Mouse (Mus musculus): ENCODE measurements around the gene Ocln.

The Ocln gene

GRCm38 (mm10) chr13:100552369-100553041 lies at the start of gene Ocln:
TSS of gene Ocln (minus strand) at chr13:100552718.
- peak; percentile 62 for DNase-seq (ENCODE audit: low spot score)

GRCm38 (mm10) chr13:100601034-100601433 lies 48.5 kb upstream of the Ocln start:
- no peak for DNase-seq (ENCODE audit: low spot score)

- DNase-seq (ENCODE audit: low spot score), result no peak
Observed at GRCm38 (mm10) chr13:100600317-100600716, 47.8 kb upstream of the Ocln start.

GRCm38 (mm10) chr13:100597284-100597683 lies 44.8 kb upstream of the Ocln start:
- no peak for DNase-seq (ENCODE audit: low spot score)

- DNase-seq (ENCODE audit: low spot score), result no peak
Observed at GRCm38 (mm10) chr13:100595552-100595885, 43.0 kb upstream of the Ocln start.

GRCm38 (mm10) chr13:100594838-100595551 lies 42.5 kb upstream of the Ocln start:
- DNase-seq (ENCODE audit: low spot score), result no peak

- peak; percentile 44 for DNase-seq (ENCODE audit: low spot score)
Observed at GRCm38 (mm10) chr13:100594041-100594792, 41.7 kb upstream of the Ocln start.

GRCm38 (mm10) chr13:100588646-100589045 lies 36.1 kb upstream of the Ocln start:
- no peak for DNase-seq (ENCODE audit: low spot score)

GRCm38 (mm10) chr13:100582144-100582543 lies 29.6 kb upstream of the Ocln start:
- DNase-seq (ENCODE audit: low spot score), result no peak

GRCm38 (mm10) chr13:100581701-100582100 lies 29.2 kb upstream of the Ocln start:
- DNase-seq (ENCODE audit: low spot score), result no peak

- DNase-seq (ENCODE audit: low spot score), result no peak
Observed at GRCm38 (mm10) chr13:100579951-100580350, 27.4 kb upstream of the Ocln start.

- DNase-seq (ENCODE audit: low spot score), result no peak
Observed at GRCm38 (mm10) chr13:100579220-100579619, 26.7 kb upstream of the Ocln start.

GRCm38 (mm10) chr13:100575950-100576349 lies 23.4 kb upstream of the Ocln start:
- DNase-seq (ENCODE audit: low spot score), result no peak

- DNase-seq (ENCODE audit: low spot score), result no peak
Observed at GRCm38 (mm10) chr13:100570713-100571112, 18.2 kb upstream of the Ocln start.

GRCm38 (mm10) chr13:100568359-100568758 lies 15.8 kb upstream of the Ocln start:
- no peak for DNase-seq (ENCODE audit: low spot score)

GRCm38 (mm10) chr13:100559449-100559848 lies 6.9 kb upstream of the Ocln start:
- no peak for DNase-seq (ENCODE audit: low spot score)

- DNase-seq (ENCODE audit: low spot score), result no peak
Observed at GRCm38 (mm10) chr13:100557011-100557410, 4.5 kb upstream of the Ocln start.

- DNase-seq (ENCODE audit: low spot score), result peak; percentile 35
Observed at GRCm38 (mm10) chr13:100553042-100553437, 522 bp upstream of the Ocln start.

GRCm38 (mm10) chr13:100552009-100552368 lies 529 bp downstream of the Ocln start:
- DNase-seq (ENCODE audit: low spot score), result no peak

GRCm38 (mm10) chr13:100551371-100552008 lies 1.0 kb downstream of the Ocln start:
- DNase-seq (ENCODE audit: low spot score), result peak; percentile 41

GRCm38 (mm10) chr13:100547269-100547668 lies 5.2 kb downstream of the Ocln start:
- DNase-seq (ENCODE audit: low spot score), result no peak

GRCm38 (mm10) chr13:100545510-100545909 lies 7.0 kb downstream of the Ocln start:
- DNase-seq (ENCODE audit: low spot score), result no peak
